Mouse (Mus musculus): ENCODE data around the gene Acnat1. TPM values are rescaled to one million over a fixed set of nuclear protein-coding genes. Genes with fewer than 3 reads are reported as not detected.
"Not testable (repeated sequence)": the region's sequence is repeated elsewhere in the genome, so short reads cannot be mapped to it uniquely, and the experiment has no call there.

Gene Acnat1
- total RNA-seq, 2 experiments from 2014 or later: not detected

DNA sequence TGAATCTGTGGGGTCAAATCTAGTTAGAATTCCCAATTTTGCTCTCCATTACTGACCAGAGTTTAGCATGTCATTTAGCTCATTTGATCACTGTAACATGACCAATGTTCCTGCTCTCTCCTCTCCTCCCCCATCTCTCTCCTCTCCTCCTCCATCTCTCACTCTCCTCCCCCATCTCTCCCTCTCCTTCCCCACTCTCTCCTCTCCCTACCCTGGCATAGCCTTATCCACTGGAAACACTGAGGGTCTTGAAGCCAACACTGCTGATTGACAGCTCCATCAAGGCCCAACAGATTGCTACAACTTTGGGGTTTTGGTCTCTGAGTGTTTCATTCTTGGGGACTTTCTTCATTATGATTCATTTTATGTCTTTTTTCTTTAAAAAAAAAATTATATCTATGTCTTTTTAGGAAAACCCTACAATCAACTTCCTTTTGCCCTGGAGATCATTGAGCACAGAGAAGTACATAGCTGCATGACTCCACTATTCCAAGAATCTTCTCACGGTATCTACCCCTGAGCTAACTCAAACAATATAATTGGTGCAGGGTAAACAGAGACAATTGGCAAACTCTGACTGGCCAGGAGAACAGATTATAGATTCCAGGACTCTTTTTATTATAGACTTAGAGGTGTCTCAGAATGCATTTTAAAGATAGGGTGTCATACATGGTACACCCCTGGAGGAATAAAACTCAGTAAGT is 21.7 kb downstream of the Acnat1 start:
- no peak for DNase-seq

DNA sequence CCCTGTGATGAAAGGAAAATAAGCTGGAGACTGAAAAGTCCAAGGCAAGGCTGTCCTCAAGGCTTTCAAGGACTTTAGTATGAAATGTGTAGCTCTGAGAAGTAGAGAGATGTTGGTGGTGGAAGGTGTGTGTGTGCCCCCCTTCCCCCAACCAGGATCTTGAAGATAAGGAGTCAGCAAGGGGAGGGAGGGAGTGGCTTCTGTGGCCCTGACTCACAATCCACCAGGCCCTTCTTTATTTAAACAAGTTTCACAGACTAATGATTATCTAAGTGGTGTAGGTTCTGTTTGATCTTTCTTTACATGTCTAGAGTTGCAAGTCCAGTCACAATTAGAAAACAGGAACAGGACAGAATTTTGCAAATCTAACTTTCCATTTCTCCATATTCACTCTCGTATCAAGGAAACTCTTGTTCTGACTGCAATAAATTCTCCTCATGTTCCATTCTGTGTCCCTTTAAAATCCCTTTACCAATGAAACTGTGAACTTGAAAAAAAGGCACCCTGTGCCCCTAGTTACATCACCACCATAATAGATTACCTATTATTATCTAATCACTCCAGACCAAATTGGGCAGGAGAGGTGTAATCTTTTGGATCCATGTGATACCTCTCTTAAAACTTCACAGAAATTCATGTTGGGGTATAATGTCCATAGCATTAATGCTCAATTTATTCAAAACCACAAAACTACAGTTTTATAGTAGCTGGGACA is 22.4 kb downstream of the Acnat1 start:
- DNase-seq: not testable (repeated sequence)

DNA sequence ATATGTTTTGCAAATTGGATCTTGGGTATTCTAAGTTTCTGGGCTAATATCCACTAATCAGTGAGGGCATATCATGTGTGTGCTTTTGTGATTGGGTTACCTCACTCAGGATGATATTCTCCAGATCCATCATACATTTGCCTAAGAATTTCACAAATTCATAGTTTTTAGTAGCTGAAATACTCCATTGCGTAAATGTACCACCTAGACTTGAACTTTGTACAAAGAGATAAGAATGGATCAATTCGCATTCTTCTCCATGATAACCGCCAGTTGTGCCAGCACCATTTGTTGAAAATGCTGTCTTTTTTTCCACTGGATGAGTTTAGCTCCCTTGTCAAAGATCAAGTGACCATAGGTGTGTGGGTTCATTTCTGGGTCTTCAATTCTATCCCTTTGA is 36.7 kb downstream of the Acnat1 start:
- DNase-seq: not testable (repeated sequence)

DNA sequence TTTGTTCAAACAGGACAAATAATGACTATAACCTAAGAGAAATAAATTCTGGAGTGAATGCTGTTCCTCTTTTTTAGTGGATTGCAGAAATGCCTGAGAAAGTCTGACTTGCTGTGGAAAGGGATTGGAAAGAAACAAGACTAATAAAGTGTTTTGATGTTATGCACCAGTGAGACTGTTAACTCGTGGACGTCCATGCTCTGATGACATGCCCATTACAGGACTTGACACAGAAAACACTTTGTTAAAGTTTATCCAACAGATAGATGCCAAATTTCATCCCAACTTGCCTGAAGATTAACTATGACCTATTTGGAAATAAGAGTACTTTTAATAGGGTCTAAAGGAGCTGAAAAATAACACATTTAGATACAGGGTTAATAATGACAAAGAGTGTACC is 63.6 kb downstream of the Acnat1 start:
- not testable (repeated sequence) for DNase-seq

DNA sequence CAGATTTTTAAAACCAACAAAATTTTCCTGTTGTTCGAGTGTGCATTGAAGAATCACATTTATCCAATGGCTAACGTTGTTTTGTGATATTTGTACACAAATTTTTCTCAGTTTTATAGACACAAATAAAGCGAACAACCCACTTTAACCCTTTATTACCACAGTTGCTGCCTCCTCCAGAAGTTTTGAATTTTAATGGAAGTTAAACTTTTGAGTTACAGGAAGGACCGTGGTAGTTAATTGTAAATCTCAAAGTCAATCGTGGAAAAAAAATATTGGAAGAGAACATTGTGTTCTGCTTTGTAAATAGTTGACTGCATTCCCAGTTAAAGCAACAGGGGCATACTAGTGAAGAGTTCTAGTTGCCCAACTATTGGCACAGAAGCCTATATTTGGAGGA is 65.8 kb downstream of the Acnat1 start, which contains the start of gene Acnat2:
Gene Acnat2, minus strand, starts transcription at position 195 of the 400 bp plus-strand sequence.
- not testable (repeated sequence) for DNase-seq

Other genes starting within 250 kb of the Acnat1 start
- not detected for gene Acnat2, start 65.8 kb downstream of the Acnat1 start, total RNA-seq (2021)
- under 1 TPM in 1 of 2 experiments, not detected in 1; 0.20 TPM for gene Baat, start 32.6 kb upstream of the Acnat1 start, total RNA-seq (2021)
- 10 to 100 TPM; 36.3 to 37.0 TPM for gene Mrpl50, start 47.2 kb upstream of the Acnat1 start, total RNA-seq (2021)
- gene Zfp189, start 47.3 kb upstream of the Acnat1 start, total RNA-seq (2021): 1 to 10 TPM; 5.6 to 6.6 TPM
- under 1 TPM; 0.17 to 0.20 TPM for gene Aldob, start 75.6 kb upstream of the Acnat1 start, total RNA-seq (2021)
- 10 to 100 TPM; 44.3 to 48.3 TPM for gene Tmem246, start 124.0 kb upstream of the Acnat1 start, total RNA-seq (2021)
- 10 to 100 TPM; 37.2 to 40.5 TPM for gene Rnf20, start 158.1 kb upstream of the Acnat1 start, total RNA-seq (2021)
- not detected for gene Ppp3r2, start 208.1 kb upstream of the Acnat1 start, total RNA-seq (2021)

Measured in heart, postnatal 4 days (tissue).